Mouse (Mus musculus) T-helper 2 cell (primary cell): ENCODE measurements around the gene Gtpbp1.

Source experiments
- in situ Hi-C: fragments of 300-600 bp; cut with MboI, MseI; formaldehyde crosslinking; loops from one replicate; pipeline ENCODE4 v1.15.1; 2025; ENCODE audit warnings: high pct_unique_total_duplicates

The Gtpbp1 gene

GRCm38 (mm10) chr15:79685141-79685641, 5.5 kb upstream of the Gtpbp1 start:
- in situ Hi-C loops = no loop called here

GRCm38 (mm10) chr15:79686046-79686869, 4.4 kb upstream of the Gtpbp1 start:
- in situ Hi-C loops = no loop called here

GRCm38 (mm10) chr15:79687175-79687574, 3.5 kb upstream of the Gtpbp1 start:
- in situ Hi-C loops = no loop called here

GRCm38 (mm10) chr15:79687646-79688267, 2.9 kb upstream of the Gtpbp1 start, which contains the start of gene Josd1:
Josd1 (minus strand) TSS chr15:79687919.
- in situ Hi-C loops = no loop called here

- in situ Hi-C loops = no loop called here
Observed at GRCm38 (mm10) chr15:79688268-79688956, 2.2 kb upstream of the Gtpbp1 start.

- in situ Hi-C loops = no loop called here
Observed at GRCm38 (mm10) chr15:79689662-79690425, 801 bp upstream of the Gtpbp1 start.

- in situ Hi-C loops = no loop called here
Observed at GRCm38 (mm10) chr15:79691023-79691508, 421 bp downstream of the Gtpbp1 start.

- in situ Hi-C loops = no loop called here
Observed at GRCm38 (mm10) chr15:79692334-79692733, 1.7 kb downstream of the Gtpbp1 start.

GRCm38 (mm10) chr15:79693740-79694139, 3.1 kb downstream of the Gtpbp1 start:
- in situ Hi-C loops = no loop called here

GRCm38 (mm10) chr15:79694512-79694911, 3.9 kb downstream of the Gtpbp1 start:
- in situ Hi-C loops = no loop called here

GRCm38 (mm10) chr15:79695516-79695915, 4.9 kb downstream of the Gtpbp1 start:
- in situ Hi-C loops = no loop called here

GRCm38 (mm10) chr15:79696508-79696907, 5.9 kb downstream of the Gtpbp1 start:
- in situ Hi-C loops = no loop called here

GRCm38 (mm10) chr15:79697011-79697410, 6.4 kb downstream of the Gtpbp1 start:
- in situ Hi-C loops = no loop called here

- in situ Hi-C loops = no loop called here
Observed at GRCm38 (mm10) chr15:79697558-79698187, 7.0 kb downstream of the Gtpbp1 start.

- in situ Hi-C loops = no loop called here
Observed at GRCm38 (mm10) chr15:79706603-79707214, 16.1 kb downstream of the Gtpbp1 start.

- in situ Hi-C loops = no loop called here
Observed at GRCm38 (mm10) chr15:79708229-79708822, 17.7 kb downstream of the Gtpbp1 start.

- in situ Hi-C loops = no loop called here
Observed at GRCm38 (mm10) chr15:79715646-79716045, 25.0 kb downstream of the Gtpbp1 start.

- in situ Hi-C loops = no loop called here
Observed at GRCm38 (mm10) chr15:79716710-79717109, 26.1 kb downstream of the Gtpbp1 start.

GRCm38 (mm10) chr15:79720267-79720666, 29.6 kb downstream of the Gtpbp1 start:
- in situ Hi-C loops = no loop called here

GRCm38 (mm10) chr15:79720796-79721195, 30.2 kb downstream of the Gtpbp1 start:
- in situ Hi-C loops = no loop called here
